Mouse (Mus musculus) bone marrow, adult 2 months (tissue): ENCODE results near the gene Abhd15.

ENCODE experiments used
- CTCF ChIP-seq: fragments of 200-500 bp; IDR thresholded peaks from 2 replicates; pipeline ENCODE4 v1.5.1; 2011; ENCODE audit warnings: low read length, control low read depth; ENCODE audit not compliant: control insufficient read depth, insufficient read depth
- POLR2A ChIP-seq: fragments of 200-500 bp; IDR thresholded peaks from 2 replicates; pipeline ENCODE4 v1.6.1; 2011; ENCODE audit warnings: low read depth, mild to moderate bottlenecking, control low read depth, low read length, borderline replicate concordance; ENCODE audit not compliant: control insufficient read depth

GRCm38 (mm10) chr11:77502481-77502880, 12.4 kb upstream of the Abhd15 start:
- TF ChIP-seq CTCF (no peak), POLR2A (no peak)
